Mouse (Mus musculus): ENCODE data around the gene P4hb.
"Not testable (repeated sequence)": the region's sequence is repeated elsewhere in the genome, so short reads cannot be mapped to it uniquely, and the experiment has no call there.

The P4hb gene

GRCm38 (mm10) chr11:120572417-120572751 is 669 bp downstream of the P4hb start:
- DNase-seq (ENCODE audit: low spot score), result no peak

- DNase-seq (ENCODE audit: low spot score), result no peak
Observed at GRCm38 (mm10) chr11:120571754-120572416, 1.2 kb downstream of the P4hb start.

- DNase-seq (ENCODE audit: low spot score), result no peak
Observed at GRCm38 (mm10) chr11:120571122-120571521, 1.9 kb downstream of the P4hb start.

- no peak for DNase-seq (ENCODE audit: low spot score)
Observed at GRCm38 (mm10) chr11:120568324-120568723, 4.7 kb downstream of the P4hb start.

- no peak for DNase-seq (ENCODE audit: low spot score)
Observed at GRCm38 (mm10) chr11:120565114-120565513, 7.9 kb downstream of the P4hb start.

GRCm38 (mm10) chr11:120562949-120563348 is 10.1 kb downstream of the P4hb start:
- DNase-seq (ENCODE audit: low spot score), result no peak

- no peak for DNase-seq (ENCODE audit: low spot score)
Observed at GRCm38 (mm10) chr11:120560952-120561728, 11.9 kb downstream of the P4hb start.

- not testable (repeated sequence) for DNase-seq (ENCODE audit: low spot score)
Observed at GRCm38 (mm10) chr11:120558843-120559242, 14.2 kb downstream of the P4hb start.

GRCm38 (mm10) chr11:120555260-120555659 is 17.8 kb downstream of the P4hb start:
- DNase-seq (ENCODE audit: low spot score), result no peak

GRCm38 (mm10) chr11:120554834-120555233 is 18.2 kb downstream of the P4hb start:
- DNase-seq (ENCODE audit: low spot score), result peak; percentile 69

- no peak for DNase-seq (ENCODE audit: low spot score)
Observed at GRCm38 (mm10) chr11:120552736-120553135, 20.3 kb downstream of the P4hb start.

- no peak for DNase-seq (ENCODE audit: low spot score)
Observed at GRCm38 (mm10) chr11:120550810-120551440, 22.1 kb downstream of the P4hb start, which contains the start of gene Ppp1r27. Gene Ppp1r27 (minus strand): TSS chr11:120551132.

- no peak for DNase-seq (ENCODE audit: low spot score)
Observed at GRCm38 (mm10) chr11:120549986-120550809, 22.9 kb downstream of the P4hb start.

- DNase-seq (ENCODE audit: low spot score), result peak; percentile 94
Observed at GRCm38 (mm10) chr11:120549168-120549945, 23.7 kb downstream of the P4hb start, which contains the start of gene Mcrip1. Gene Mcrip1 (minus strand): TSS chr11:120549727.

- no peak for DNase-seq (ENCODE audit: low spot score)
Observed at GRCm38 (mm10) chr11:120548786-120549167, 24.3 kb downstream of the P4hb start.

GRCm38 (mm10) chr11:120548214-120548613 is 24.8 kb downstream of the P4hb start:
- no peak for DNase-seq (ENCODE audit: low spot score)

GRCm38 (mm10) chr11:120547469-120547868 is 25.6 kb downstream of the P4hb start:
- peak; percentile 50 for DNase-seq (ENCODE audit: low spot score)

GRCm38 (mm10) chr11:120545964-120546363 is 27.1 kb downstream of the P4hb start:
- DNase-seq (ENCODE audit: low spot score), result no peak

GRCm38 (mm10) chr11:120542376-120542775 is 30.7 kb downstream of the P4hb start:
- no peak for DNase-seq (ENCODE audit: low spot score)

- peak; percentile 51 for DNase-seq (ENCODE audit: low spot score)
Observed at GRCm38 (mm10) chr11:120541907-120542306, 31.1 kb downstream of the P4hb start.
